Mouse (Mus musculus) cortical plate, adult 2 months (tissue): ENCODE measurements around the gene Erbb3.

ENCODE experiments used
- CTCF ChIP-seq: fragments of 200-500 bp; IDR thresholded peaks from 2 replicates; pipeline ENCODE4 v1.5.1; 2011; ENCODE audit warnings: mild to moderate bottlenecking, control low read depth, low read length; ENCODE audit not compliant: insufficient read depth; ENCODE audit errors: extremely low read depth
- POLR2A ChIP-seq: fragments of 200-500 bp; IDR thresholded peaks from 2 replicates; pipeline ENCODE4 v1.6.1; 2011; ENCODE audit warnings: mild to moderate bottlenecking, low read length, control low read depth; ENCODE audit not compliant: insufficient read depth; ENCODE audit errors: extremely low read depth

GRCm38 (mm10) chr10:128631571-128631970, 42.1 kb upstream of the Erbb3 start:
- TF ChIP-seq POLR2A (no peak), CTCF (no peak)
